Mouse (Mus musculus) G1E (cell line): ENCODE measurements around the gene Ascc1.

ENCODE experiments used
- CTCF ChIP-seq: IDR thresholded peaks from 2 replicates; pipeline ENCODE4 v1.5.1; 2012; ENCODE audit warnings: low read depth, low read length, inconsistent platforms, mixed read lengths
- GATA2 ChIP-seq: IDR thresholded peaks from 2 replicates; pipeline ENCODE4 v1.6.1; 2012; ENCODE audit warnings: low read depth, low read length, inconsistent platforms, borderline replicate concordance

DNA sequence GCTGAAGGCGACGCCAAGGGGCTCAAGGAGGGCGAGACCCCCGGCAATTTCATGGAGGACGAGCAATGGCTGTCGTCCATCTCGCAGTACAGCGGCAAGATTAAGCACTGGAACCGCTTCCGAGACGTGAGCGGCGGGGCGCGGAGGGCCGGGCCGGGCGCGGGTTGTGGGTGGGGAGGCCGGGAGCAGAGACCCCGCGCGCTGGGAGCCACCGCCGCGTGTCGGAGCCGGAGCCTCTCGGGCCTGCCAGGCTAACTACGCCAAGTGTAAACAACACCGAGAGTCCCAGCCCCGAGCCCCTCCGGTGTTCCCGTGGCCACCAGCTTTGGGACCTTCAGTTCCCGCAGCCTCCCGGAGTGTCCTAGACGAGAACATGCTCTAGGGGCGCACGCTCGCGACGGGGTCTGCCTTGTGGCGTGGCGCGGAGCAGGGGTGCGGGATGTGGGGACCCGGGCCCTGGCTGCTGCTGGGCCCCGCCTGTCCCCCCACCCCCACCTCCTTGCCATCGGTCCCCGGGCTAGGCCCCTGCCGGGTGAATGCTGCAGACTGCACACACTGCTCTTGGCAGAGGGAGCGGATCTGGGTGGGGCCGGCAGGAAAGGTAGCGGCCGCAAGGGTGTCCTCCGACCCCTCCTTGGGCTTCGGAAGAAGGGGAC, 104.1 kb downstream of the Ascc1 start:
- TF ChIP-seq CTCF (no peak), GATA2 (no peak)
